26 mouse cellular contexts compared by ENCODE assay signal in the genomic region with DNA sequence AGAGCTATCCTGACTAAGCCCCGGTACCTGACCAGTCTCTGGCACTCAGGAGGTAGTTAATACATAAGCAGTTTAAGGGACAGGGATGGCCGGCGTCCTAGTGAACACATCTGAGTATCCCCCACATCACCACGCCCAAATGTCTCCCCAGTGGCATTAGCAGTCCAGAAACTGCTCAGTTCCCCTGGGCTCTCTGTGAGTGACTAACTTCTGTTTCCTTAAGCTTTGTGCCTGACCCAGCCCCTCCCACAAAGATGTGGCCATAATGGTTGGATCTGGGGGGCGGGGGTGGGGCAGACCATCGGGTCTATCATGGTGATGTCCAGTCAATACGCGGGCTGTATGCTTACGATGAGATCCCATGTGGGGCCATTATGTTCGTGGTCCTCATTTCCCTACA. TPM values are rescaled to one million over a fixed set of nuclear protein-coding genes. Genes with fewer than 3 reads are reported as not detected.
DNase-seq lines count a peak whose midpoint lies in the region; ATAC-seq and TF ChIP-seq lines count a peak whose summit lies in the region.
"Had no signal": no experiment of that assay in that cellular context is flagged by ENCODE, and none has a peak within 500 bp of the region (broad histone marks: within the 10 kb centered on the region; RNA-seq: fewer than 3 reads in every experiment).

No protein-coding gene starts in this region.

- no peak for TF ChIP-seq CTCF in layer of hippocampus, adult 2 months (conservative IDR thresholded peaks at IDR 0.05)

- ATAC-seq in midbrain, embryonic 11.5 days (ENCODE audit: low FRiP score): no peak
- no peak for ATAC-seq in midbrain, embryonic 13.5 days
- ATAC-seq: activated CD4-positive, CD25-positive, alpha-beta regulatory T cell, adult 4 months; CD4-positive, CD25-positive, alpha-beta regulatory T cell, adult 4 months; Patski had no signal

- H3K36me3 ChIP-seq in midbrain, embryonic 11.5 days (ENCODE audit: control insufficient read depth, insufficient read depth, low read length): no peaks in the 10 kb centered on the region
- H3K36me3 ChIP-seq in midbrain, embryonic 13.5 days: peaks cover 18% of the 10 kb centered on the region; the same call in 1 of the 2 replicates
- H3K36me3 ChIP-seq: G1E had no signal

- H3K9ac ChIP-seq in midbrain, embryonic 11.5 days (ENCODE audit: low read length): no peak overlapping the region
- H3K9ac ChIP-seq in midbrain, embryonic 13.5 days (replicated peaks): no peak overlapping the region

- no peaks in the 10 kb centered on the region for H3K4me1 ChIP-seq in midbrain, embryonic 11.5 days (ENCODE audit: control insufficient read depth, insufficient read depth, low read length)
- peaks cover 18% of the 10 kb centered on the region for H3K4me1 ChIP-seq in midbrain, embryonic 13.5 days (replicated peaks)

- peak overlapping the region; percentile 100 for H3K27ac ChIP-seq in layer of hippocampus, adult 2 months
- no peak overlapping the region for H3K27ac ChIP-seq in midbrain, embryonic 11.5 days (ENCODE audit: low read depth, low read length)
- H3K27ac ChIP-seq in midbrain, embryonic 13.5 days: no peak overlapping the region

- no peaks in the 10 kb centered on the region for H3K9me3 ChIP-seq in midbrain, embryonic 11.5 days (ENCODE audit: control insufficient read depth, low read length)
- no peaks in the 10 kb centered on the region for H3K9me3 ChIP-seq in midbrain, embryonic 13.5 days
- H3K9me3 ChIP-seq: G1E had no signal

- no peaks in the 10 kb centered on the region for H3K27me3 ChIP-seq in midbrain, embryonic 11.5 days (ENCODE audit: control insufficient read depth, insufficient read depth, low read length)
- no peaks in the 10 kb centered on the region for H3K27me3 ChIP-seq in midbrain, embryonic 13.5 days

- DNase-seq in heart, adult 11 months: peak; percentile 78
- DNase-seq in heart, postnatal 36 days: no peak
- DNase-seq in layer of hippocampus, adult 2 months (ENCODE audit: low spot score in 2 of 2): no peak
- DNase-seq in layer of hippocampus, adult 9-10 months (ENCODE audit: low spot score): no peak
- DNase-seq in midbrain, embryonic 11.5 days (ENCODE audit: low spot score, missing footprints): peak; percentile 51
- DNase-seq: adrenal gland, adult 2 months; adrenal gland, adult 8-10 months; adrenal gland, postnatal 10 days; adrenal gland, postnatal 14 days; adrenal gland, postnatal 25 days; adrenal gland, postnatal 36 days; B cell, adult 2 months; cerebellum, adult 11 months; cerebellum, adult 11-12 months; cerebellum, adult 18-20 months had no signal

- peak overlapping the region; percentile 35 for H3K4me3 ChIP-seq in layer of hippocampus, adult 2 months
- no peak overlapping the region for H3K4me3 ChIP-seq in midbrain, embryonic 11.5 days (ENCODE audit: low read depth, low read length)
- H3K4me3 ChIP-seq in midbrain, embryonic 13.5 days (replicated peaks): no peak overlapping the region

- 84% methylated on average over 10 of the region's 10 CpGs for WGBS in midbrain, embryonic 11.5 days
- WGBS in midbrain, embryonic 13.5 days: 79% methylated on average over 10 of the region's 10 CpGs

- H3K4me2 ChIP-seq in midbrain, embryonic 11.5 days: no peak overlapping the region
- no peak overlapping the region for H3K4me2 ChIP-seq in midbrain, embryonic 13.5 days (replicated peaks)

- intact Hi-C loops in heart, postnatal 36 days (cut with DNase I): no loop called here

RNA-seq across cellular contexts. Expression of a gene that starts 0.7 kb away (rescaled TPM):
- not detected for total RNA-seq in heart, postnatal 36 days (2021)
- 100 to 1,000 TPM; 723 to 730 TPM for total RNA-seq in layer of hippocampus, adult 2 months (2021)
- polyA plus RNA-seq in midbrain, embryonic 11.5 days (2014; fragmentation: Nextera tagmentation; extraction: Ambion mirVana): 0.23 and 0.26 TPM in 2 replicates
- 0.70 and 0.88 TPM in 2 replicates for polyA plus RNA-seq in midbrain, embryonic 13.5 days (2015; fragmentation: Nextera tagmentation; extraction: Ambion mirVana)
- total RNA-seq: adrenal gland, adult 2 months; adrenal gland, postnatal 14 days; adrenal gland, postnatal 36 days; CH12.LX; ES-E14; MEL had no signal
- polyA plus RNA-seq: activated CD4-positive, CD25-positive, alpha-beta regulatory T cell, adult 4 months; C2C12; CD4-positive, CD25-positive, alpha-beta regulatory T cell, adult 4 months; Patski had no signal

RNA-seq across cellular contexts. Expression of a gene that starts 15.2 kb away (rescaled TPM):
- total RNA-seq in heart, postnatal 36 days (2021): not detected
- 1 to 10 TPM; 2.2 to 3.6 TPM for total RNA-seq in layer of hippocampus, adult 2 months (2021)
- not detected in 2 replicates for polyA plus RNA-seq in midbrain, embryonic 11.5 days (2014; fragmentation: Nextera tagmentation; extraction: Ambion mirVana)
- 0.08 TPM in 1 of 2 replicates, not detected in the other for polyA plus RNA-seq in midbrain, embryonic 13.5 days (2015; fragmentation: Nextera tagmentation; extraction: Ambion mirVana)
- total RNA-seq: adrenal gland, adult 18-20 months; adrenal gland, adult 2 months; adrenal gland, adult 8-10 months; adrenal gland, postnatal 10 days; adrenal gland, postnatal 14 days; adrenal gland, postnatal 25 days; adrenal gland, postnatal 36 days; adrenal gland, postnatal 4 days; ES-E14; MEL had no signal
- polyA plus RNA-seq: adrenal gland, adult 2 months; C2C12; G1E; Patski had no signal

RNA-seq across cellular contexts. Expression of a gene that starts 19.1 kb away (rescaled TPM):
- total RNA-seq in heart, postnatal 36 days (2021): 1 to 10 TPM; 3.1 to 3.2 TPM
- 10 to 100 TPM; 57.9 to 64.4 TPM for total RNA-seq in layer of hippocampus, adult 2 months (2021)
- polyA plus RNA-seq in midbrain, embryonic 11.5 days (2014; fragmentation: Nextera tagmentation; extraction: Ambion mirVana): 8.6 and 9.7 TPM in 2 replicates
- 17.0 and 24.5 TPM in 2 replicates for polyA plus RNA-seq in midbrain, embryonic 13.5 days (2015; fragmentation: Nextera tagmentation; extraction: Ambion mirVana)
- polyA plus RNA-seq: activated CD4-positive, CD25-positive, alpha-beta regulatory T cell, adult 4 months; CD4-positive, CD25-positive, alpha-beta regulatory T cell, adult 4 months had no signal

RNA-seq across cellular contexts. Expression of a gene that starts 30.5 kb away (rescaled TPM):
- total RNA-seq in heart, postnatal 36 days (2021): 10 to 100 TPM; 12.9 to 13.2 TPM
- 10 to 100 TPM; 45.0 to 47.6 TPM for total RNA-seq in layer of hippocampus, adult 2 months (2021)
- 10.0 and 10.7 TPM in 2 replicates for polyA plus RNA-seq in midbrain, embryonic 11.5 days (2014; fragmentation: Nextera tagmentation; extraction: Ambion mirVana)
- polyA plus RNA-seq in midbrain, embryonic 13.5 days (2015; fragmentation: Nextera tagmentation; extraction: Ambion mirVana): 16.6 and 19.5 TPM in 2 replicates

RNA-seq across cellular contexts. Expression of a gene that starts 31.0 kb away (rescaled TPM):
- 100 to 1,000 TPM; 118 to 130 TPM for total RNA-seq in heart, postnatal 36 days (2021)
- 10 to 100 TPM; 18.6 to 23.7 TPM for total RNA-seq in layer of hippocampus, adult 2 months (2021)
- polyA plus RNA-seq in midbrain, embryonic 11.5 days (2014; fragmentation: Nextera tagmentation; extraction: Ambion mirVana): 33.9 and 34.8 TPM in 2 replicates
- 31.2 and 31.6 TPM in 2 replicates for polyA plus RNA-seq in midbrain, embryonic 13.5 days (2015; fragmentation: Nextera tagmentation; extraction: Ambion mirVana)

Comparison
In these comparisons a context has a peak if more than half of its experiments do, and no peak if none do; other contexts are left out.
1. DNase-seq: peak in heart, adult 11 months (single experiment) and midbrain, embryonic 11.5 days (single experiment); none in heart, postnatal 36 days (0 of 2), layer of hippocampus, adult 2 months (0 of 2) and layer of hippocampus, adult 9-10 months (single experiment).
2. RNA of a gene that starts 0.7 kb away (total RNA-seq): 723 to 730 TPM in layer of hippocampus, adult 2 months; not detected in heart, postnatal 36 days; every median in the first group is over 100 times any median in the second.
3. RNA of a gene that starts 19.1 kb away (total RNA-seq): 57.9 to 64.4 TPM in layer of hippocampus, adult 2 months; 3.1 to 3.2 TPM in heart, postnatal 36 days; every median in the first group is over 10 times any median in the second.